Mouse (Mus musculus): ENCODE results near the gene Atad5.

The Atad5 gene

DNA sequence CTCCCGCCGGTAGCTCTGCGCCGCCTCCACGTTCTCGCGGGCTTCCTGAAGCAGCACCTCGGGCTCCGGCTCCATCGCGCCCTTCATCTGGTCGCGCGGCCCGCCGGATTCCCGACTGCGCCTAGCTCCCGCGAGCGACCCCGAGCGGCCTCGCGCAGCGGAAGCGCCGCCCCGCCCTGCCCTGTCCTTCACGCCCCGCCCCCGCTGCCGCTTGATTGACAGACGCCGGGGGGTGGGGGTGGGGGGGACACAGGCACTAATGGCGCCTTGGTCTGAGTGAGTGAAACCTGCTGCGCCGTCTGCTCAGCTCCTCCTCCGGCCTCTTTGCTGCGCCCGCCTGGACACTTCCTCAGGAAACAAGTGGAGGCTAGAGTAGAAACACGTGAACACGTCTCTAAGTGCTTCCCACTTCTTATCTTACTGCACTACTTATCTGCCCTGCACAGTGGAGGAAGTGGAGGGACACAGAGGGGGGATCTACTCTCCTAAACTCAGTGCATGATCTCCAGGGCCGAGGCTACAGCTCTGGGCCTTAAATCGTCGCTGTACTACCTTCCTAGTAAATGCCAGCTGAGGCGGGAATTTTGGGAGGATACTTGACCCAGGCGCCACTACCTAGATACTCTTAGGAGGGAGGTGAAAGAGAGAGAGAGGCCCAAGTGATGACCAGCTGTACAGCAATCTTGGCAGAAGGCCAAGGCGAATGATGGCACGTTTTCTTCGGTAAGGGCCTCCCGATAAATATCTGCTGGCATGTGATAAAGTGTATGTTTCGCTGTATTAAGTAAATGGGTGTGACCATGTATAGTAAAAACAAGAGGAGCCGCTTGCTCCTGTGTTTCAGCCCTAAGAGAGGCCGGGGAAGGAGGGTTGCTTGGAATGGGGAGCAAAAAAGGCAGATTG, 8.1 kb upstream of the Atad5 start, which contains the start of gene Crlf3:
Gene Crlf3 (minus strand): TSS at position 166 of the 903 bp plus-strand sequence.
- DNase-seq (ENCODE audit: low read depth, low spot score), result peak; percentile 94

DNA sequence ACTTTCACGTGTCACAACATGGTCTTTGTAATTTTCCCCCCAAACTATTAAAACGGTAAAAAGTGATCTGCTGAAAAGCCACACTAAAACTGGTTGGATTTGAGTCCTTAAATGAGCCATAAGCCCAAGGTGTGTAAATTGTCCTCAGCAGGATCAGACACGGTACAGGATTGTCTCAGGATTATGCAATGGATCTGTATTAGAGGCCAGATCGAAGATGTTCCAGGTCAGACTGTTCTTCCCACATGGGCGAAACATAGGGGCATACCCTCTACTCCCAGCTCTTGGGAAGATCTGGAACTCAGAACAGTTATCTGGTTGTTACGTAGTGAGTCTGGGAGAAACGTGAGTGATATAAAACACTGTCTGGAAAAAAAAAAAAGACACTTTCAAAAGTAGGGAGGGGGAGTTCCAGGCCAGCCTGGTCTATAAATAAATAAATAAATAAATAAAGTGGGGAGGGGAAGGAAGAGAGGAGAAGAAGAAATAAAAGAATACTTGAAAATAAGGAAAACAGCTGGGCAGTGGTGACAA, 7.3 kb upstream of the Atad5 start:
- DNase-seq (ENCODE audit: low read depth, low spot score), result no peak

DNA sequence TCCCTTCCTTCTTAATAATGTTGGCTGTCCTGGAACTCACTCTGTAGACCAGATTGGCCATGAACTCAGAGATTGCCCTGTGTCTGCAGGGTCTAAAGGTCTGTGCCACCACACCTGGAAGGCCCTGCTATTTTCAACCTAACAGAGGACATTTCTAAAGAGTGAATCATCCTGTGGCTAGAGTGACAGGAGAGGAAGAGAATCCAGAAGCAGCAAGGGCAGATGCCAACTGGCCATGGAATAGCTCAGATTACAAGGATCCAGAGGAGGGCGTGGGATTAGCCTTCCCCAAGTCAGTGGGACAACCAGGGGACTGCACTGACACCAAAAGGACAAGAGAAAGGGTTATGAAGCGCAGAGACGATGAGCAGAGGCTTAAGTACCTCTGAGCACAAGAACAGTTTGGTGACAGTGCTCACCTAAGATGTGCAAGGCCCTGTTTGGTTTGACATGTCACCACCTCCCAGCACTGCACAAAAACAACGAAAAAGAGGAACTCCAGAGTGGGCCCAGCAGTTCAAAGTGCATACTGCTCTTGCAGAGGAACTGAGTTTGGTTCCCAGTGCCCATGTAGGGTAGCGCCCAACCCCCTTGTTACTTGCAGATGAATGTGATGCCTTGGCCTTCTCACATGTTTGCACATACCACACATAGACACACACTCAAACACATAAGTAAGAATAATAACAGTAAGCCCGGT, 3.7 kb upstream of the Atad5 start:
- DNase-seq (ENCODE audit: low read depth, low spot score), result no peak

DNA sequence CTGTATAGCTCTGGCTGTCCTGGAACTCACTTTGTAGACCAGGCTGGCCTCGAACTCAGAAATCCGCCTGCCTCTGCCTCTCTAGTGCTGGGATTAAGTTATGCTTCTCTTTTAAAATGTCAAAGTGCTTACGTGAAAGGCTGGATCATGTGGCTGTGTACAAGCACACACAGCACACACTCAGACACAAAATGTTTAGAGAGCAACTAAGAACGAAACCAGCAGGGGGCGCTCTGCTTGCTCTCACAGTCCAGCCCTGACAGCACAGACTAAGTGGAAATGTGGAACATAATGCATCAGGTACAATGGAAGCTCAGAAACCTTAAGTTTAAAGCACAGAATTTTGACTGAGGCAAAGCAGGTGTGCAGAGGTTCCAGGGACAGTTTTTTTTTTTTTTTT, 2.4 kb upstream of the Atad5 start:
- DNase-seq (ENCODE audit: low read depth, low spot score), result peak; percentile 96

DNA sequence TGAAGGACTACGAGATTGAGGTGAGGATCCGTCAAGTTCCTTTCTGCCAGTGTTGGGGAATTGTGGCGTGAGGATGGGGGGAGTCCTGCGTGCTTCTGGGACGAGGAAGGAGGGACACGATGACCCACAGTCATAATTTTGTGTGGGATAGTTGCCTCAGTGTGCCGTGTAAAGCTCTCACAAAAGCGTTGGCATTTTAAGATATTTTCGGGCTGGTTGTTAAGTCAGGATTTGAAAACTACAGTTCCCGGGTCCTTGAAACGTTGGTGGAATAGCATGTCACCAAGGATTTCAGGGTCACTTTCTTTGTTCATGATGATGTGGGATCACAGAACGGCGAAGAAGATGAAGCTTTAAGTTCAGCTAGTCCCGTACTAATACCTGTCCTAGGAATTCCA, 616 bp downstream of the Atad5 start:
- peak; percentile 28 for DNase-seq (ENCODE audit: low read depth, low spot score)

DNA sequence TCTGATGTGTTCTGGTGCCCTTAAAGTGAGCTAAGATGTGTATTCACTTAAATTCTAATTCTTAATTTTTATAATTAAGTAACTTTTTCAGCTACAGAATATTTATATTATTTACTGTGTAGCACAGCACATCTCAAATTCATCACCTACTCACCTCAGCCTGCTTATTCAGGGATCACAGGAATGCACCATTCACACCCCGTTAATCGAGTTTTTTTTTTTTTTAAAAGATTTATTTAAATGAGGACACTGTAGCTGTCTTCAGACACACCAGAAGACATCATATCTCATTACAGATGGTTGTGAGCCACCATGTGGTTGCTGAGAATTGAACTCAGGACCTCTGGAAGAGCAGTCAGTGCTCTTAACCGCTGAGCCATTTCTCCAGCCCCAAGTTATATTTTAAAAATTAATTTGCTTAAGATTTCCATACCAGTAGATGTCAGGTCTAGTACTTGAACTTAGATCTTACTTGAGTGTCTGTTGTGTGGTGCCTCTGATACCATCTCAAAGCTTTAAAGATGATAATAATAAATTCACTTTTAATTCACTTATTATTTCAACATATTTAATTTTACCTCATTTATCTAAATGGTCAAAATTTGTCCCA, 1.5 kb downstream of the Atad5 start:
- no peak for DNase-seq (ENCODE audit: low read depth, low spot score)

DNA sequence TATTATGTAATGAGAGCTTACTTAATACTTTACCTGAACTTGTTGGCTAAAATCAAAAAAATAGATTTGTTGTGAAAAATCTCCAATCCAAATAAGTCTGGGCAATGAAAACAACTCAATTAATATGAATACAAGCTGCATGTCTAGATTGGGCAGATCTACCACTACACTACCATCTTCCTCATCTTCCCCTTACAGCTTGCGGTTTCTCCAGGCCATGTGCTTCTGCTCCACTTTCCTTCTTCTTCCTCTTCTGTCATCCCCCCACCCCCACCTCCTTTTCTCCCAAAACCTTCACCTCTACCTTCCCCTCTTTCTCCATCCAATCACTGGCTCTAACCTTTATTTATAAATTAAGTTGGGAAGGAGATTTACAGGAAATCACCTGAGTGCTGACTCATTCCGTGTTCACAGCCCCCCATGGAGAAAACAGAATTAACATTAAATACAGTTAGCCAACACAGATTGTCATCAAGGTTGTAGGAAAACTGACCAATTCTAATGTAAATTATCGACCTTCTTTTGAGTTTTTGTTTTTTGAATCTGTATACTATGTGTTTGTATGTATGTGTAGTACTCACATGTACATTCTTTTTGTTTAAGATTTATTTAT, 9.3 kb downstream of the Atad5 start:
- DNase-seq (ENCODE audit: low read depth, low spot score), result peak; percentile 87

DNA sequence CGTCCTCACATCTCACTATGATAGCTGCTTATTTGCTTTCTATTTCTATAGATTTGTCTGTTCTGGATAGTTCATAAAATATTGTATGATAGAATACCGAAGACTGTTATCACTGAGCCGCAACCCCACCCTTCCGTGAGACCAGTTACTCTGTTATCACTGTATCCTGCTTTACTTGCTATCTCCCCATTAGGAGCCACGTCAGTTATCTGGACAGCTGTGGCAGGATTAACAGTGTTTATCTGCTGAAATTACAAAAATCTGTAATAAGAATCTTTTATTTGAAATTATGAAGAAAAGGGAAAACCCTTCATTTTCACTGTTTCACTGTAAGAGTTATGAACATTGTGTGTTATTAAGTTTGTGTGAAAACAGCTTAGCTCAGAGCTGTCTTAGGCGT, 12.1 kb downstream of the Atad5 start:
- no peak for DNase-seq (ENCODE audit: low read depth, low spot score)

DNA sequence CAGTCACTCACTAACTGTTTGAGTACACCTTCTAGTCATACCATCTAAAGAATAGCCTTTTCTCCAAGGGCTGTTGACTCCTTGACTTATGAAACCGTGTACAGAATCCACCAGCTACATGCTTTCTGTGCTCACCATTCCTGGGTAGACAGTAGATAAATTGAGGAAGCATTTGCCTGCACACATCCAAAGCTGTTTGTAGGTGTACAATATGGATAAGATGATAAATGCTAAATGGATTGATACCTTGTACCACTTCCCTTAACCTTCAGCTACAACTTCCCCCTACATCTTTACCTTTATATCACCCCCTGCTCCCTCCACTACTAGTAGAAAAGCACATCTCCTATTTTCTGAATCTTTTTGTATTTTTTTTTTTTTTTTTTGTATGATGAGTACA, 15.2 kb downstream of the Atad5 start:
- no peak for DNase-seq (ENCODE audit: low read depth, low spot score)

DNA sequence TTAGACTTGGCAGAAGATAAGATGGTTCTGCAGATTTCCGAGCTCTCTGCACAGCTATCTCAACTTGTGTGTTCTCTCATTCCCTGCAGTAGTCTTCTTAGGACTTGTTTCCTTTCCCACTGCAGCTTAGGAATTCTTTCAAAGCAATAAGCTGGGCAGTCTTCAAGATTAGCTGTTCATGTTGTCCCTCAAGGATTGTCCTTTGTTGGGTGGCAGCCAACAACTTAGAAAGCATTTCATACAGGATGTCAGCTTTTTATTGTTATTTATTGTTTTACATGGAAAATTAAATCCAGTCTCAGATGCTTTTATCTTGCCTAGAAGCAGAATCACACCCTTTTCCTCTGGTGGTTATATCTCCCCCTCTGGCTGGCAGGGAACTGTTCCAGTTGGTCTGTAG, 27.2 kb downstream of the Atad5 start:
- DNase-seq (ENCODE audit: low read depth, low spot score), result no peak

DNA sequence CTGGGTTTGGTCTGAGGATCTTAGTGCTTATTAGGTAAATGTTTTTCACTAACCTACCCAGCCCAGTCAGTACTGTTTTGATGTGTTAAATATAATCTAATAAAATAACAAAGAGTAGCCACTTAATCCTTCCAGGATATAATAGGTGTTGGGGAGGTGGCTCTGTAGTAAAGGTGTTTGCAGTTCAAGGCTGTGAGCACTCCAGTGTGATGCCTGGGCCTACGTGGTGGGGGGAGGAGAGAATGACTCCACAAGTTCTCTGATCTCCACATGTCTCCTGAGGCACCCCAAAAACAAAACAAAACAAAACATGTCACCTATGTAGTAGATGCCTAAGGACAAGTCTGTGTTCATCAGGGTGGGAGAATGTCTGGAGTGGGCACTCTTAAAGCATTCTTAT, 42.9 kb downstream of the Atad5 start:
- peak; percentile 94 for DNase-seq (ENCODE audit: low read depth, low spot score)

DNA sequence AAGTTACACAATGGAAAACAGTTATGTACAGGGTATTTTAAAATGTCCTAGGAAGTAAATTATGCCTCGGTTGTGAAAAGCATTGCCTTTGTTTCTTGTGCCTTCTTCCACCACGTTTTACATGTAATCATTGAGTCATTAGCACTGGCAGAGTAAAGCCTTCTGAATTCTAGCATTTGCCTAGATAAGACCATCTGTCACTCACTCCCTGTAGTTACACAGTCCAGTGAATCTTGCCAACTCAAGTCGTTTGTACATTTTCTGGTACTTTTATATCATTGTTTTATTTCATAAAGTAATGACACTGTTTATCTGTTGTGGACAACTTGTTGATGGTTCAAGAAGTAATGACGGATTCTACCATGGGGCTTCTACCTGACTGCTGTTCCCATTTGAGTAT, 45.5 kb downstream of the Atad5 start:
- no peak for DNase-seq (ENCODE audit: low read depth, low spot score)

DNA sequence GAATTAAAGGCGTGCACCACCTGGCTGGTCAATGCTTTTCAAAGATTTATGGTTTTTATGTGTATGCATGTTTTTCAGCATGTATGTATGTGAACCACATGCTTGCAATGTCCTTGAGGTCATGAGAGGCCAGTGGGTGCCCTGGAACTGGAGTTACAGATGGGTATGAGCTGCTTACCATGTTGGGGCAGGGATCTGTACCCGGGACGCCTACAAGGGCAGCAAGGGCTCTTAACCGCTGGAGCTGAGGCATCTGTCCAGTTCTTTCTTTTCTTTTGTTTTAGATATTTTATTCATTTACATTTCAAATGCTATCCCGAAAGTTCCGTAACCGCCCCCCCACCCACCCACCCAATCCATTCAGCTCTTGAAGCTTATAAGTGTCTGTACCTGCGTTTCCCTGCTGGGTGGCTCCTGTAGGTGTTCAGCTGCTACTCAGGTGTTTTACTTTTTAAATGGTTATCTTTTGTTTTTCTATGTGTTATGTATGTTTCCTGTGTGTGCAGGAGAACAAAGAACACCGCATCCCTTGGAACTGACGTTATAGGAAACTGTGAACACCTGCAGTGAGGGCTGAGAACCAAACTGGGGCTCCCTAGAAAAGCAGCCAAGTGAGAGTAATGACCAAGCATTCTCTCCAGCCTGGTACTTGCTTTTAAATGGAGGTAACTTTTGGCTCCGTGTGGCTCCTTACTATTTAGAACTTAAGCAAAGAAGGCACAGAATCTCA, 46.9 kb downstream of the Atad5 start:
- peak; percentile 88 for DNase-seq (ENCODE audit: low read depth, low spot score)

DNA sequence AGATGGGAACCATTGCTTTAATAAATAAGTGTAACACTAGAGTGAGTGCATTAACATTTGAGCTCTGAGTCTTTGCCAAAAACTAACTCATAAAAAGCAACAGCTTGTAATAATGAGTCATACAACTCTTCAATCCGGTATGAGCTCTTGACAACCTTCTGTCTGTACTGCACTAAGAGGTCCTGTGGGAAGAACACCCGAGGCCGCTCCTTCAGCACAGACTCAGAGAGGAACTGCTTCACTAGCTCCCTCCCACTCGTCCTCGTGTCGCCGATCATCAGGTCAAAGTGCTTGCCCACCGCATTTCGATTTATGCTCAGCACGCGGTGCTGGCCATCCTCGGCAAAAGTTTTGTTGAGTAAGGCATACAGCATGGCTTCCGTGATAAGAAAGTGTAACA, 47.6 kb downstream of the Atad5 start:
- peak; percentile 58 for DNase-seq (ENCODE audit: low read depth, low spot score)

DNA sequence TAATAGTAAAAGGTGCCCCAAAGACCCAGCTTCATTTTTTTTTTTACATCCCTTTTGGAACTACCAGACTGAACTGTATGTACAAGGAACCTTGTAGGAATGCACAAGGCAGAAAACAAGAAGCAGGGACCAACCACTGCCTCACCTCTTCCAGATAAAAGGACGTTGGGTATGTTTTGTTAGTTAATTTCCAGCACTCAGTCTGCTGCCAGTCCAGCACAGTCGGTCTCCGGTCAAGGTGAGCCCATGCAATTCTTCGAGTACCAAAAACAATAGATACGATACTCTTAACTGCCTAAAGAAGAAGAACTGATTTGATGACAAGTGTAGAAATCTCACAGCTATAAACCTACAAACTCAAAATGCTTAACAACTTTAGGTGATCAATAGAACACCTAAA, 48.6 kb downstream of the Atad5 start:
- peak; percentile 81 for DNase-seq (ENCODE audit: low read depth, low spot score)

DNA sequence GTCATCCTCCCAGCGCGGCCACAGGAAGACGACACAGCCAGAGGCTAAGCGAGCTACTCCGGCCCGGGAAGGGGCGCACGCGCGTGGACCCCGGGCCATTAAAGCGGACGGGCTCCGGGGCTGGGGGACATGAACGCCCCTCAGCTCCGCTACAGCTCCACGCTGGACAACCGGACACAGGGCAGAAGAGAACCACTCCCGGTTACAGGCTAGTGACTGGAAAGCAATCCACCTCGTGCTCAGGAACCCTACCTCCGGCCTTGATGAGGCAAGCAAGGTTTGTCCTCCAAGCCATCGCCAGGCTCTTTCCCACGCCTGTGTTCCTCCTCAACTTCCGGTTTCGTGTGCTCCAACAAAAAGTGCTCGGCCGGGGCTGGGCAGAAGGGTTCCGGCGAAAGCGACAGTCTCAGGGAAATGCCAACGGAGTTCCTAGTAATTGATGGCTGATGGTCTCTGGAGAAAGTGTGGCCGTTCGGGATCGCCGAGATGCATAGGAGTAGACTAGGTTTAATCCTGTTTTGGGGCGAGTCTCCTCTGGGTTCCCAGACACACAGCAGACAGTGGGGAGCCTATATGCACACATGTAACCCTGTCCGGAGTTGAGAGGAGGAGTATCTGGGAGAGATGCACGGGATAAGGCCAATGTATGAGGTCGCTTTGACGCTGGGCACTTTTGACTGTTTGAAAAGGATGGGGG, 52.8 kb downstream of the Atad5 start, which contains the start of gene Tefm:
Gene Tefm (minus strand): TSS at position 351 of the 697 bp plus-strand sequence.
- peak; percentile 96 for DNase-seq (ENCODE audit: low read depth, low spot score)

DNA sequence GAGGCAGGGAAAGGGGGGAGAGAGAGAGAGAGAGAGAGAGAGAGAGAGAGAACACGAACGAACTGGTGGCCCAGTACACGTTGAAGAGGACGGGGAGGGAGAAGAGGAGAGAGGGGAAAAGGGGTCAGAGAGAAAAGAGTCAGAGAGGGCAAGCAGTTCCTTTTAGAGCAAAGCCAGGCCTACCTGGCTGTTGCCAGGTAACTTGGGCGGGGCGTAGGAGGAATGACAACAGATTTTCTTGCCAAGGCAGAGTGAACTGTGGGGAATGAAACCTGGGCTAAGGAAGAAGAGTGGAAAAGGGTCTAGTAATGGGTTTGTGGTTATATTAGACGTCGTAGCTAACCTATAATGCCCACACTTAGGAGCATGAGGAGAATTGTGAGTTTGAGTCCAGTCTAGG, 53.7 kb downstream of the Atad5 start:
- peak; percentile 56 for DNase-seq (ENCODE audit: low read depth, low spot score)

DNA sequence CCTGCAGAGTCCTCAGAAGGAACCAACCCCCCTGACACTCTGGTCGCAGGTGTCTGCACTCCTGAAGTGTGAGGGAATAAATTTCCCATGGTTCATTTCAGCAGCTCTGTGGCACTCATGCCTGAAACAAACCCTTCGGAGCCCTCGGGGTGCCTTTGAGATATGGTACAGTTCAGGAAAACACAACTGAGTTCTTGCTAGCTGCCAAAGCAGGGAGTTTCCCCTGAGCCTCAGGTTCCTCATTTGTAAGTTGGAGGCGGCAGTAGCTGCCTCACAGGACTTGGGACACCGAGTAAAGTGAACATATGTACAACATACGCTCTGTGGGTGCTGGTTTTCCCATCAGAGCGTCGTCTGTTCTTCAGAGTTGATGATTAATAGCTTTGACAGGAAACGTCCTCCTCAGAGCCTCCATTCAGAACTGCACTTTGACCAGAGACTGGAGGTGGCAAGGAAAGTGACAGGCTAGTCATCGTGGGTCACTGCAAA, 56.6 kb downstream of the Atad5 start:
- DNase-seq (ENCODE audit: low read depth, low spot score), result no peak

DNA sequence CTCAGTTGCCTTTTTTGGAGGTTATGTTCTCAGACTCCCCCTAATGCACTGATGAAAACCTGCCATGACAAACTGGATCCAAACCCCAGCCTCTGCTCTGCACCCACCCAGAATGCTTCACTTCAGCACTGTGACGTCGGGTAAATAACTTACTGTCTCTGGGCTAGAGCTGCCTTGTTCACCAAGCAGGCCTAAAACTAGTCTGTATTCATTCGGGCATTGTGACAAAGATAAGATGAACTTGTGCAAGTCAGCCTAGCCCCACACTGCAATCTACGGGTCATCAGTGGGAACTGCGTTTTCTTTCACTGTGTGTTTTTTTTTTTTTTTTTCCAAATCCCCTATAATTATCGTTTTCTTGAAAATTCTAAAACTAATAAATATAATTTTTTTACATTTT, 58.5 kb downstream of the Atad5 start:
- DNase-seq (ENCODE audit: low read depth, low spot score), result peak; percentile 57

DNA sequence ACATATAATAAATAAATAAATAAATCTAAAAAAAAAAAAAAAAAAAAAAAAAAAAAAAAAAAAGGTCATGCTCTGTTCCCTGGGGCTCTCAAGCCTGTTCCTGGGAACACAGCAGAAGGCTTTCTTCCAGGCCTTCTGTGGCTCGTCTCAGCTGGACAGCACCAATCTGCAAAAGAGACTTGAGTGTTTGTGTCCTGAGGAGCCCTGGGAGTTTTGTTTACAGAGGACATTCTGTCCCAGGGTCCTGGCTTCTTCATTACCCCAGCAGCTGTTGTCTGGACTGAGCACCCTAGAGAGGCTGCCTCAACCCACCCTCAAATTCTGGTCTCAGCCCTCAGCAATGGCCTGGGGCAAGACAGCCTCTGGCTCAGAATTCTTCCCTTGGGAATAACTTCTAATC, 59.1 kb downstream of the Atad5 start:
- no peak for DNase-seq (ENCODE audit: low read depth, low spot score)

All from R1 (cell line).